Mouse (Mus musculus) 416B (cell line): ENCODE results near the gene Dock8.

ENCODE experiments used
- DNase-seq: peaks from one replicate; pipeline ENCODE4 v3.0.0; 2011; ENCODE audit warnings: low read depth

Dock8 gene

DNA sequence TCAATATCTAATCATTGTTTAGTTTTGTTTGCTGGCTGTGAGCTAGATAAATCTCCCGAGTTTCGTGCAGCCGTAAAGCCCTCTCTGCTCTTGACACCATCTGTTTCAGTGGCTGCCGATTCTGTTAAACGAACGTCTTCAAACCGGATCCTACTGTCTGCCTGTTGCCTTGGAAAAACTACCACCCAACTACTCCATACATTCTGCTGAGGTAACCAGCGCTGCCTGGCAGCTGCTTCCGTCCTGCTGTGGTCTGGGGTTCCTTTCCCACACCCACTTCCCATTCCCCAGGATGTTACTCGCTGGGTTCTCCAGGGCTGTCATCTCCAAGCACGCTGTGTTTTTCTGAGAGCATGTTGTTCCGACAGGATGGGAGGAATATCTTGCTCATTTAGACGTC lies 123.7 kb downstream of the Dock8 start:
- DNase-seq = no peak

DNA sequence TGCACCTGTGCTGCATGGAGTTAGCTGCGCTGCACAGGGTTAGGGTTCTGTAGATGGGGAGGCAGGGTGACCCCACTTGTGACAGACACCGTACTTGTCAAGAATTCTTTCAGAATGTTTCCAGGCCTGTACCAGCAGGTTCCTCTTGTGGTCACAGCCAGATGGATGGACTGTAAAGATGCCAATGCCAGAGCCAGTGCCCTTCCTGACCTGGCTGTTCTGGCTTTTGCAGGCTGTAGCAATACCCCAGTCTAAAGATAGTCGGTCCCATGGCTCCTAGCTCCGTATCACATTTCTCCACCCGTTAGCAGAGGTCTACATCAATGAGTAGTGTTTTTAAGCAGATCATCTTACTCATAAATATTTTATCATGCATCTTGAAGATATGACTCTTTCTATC lies 124.1 kb downstream of the Dock8 start:
- DNase-seq = no peak

- peak; percentile 66 for DNase-seq
Observed at GRCm38 (mm10) chr19:25132322-25132721, 133.0 kb downstream of the Dock8 start.

- DNase-seq = peak; percentile 51
Observed at GRCm38 (mm10) chr19:25133959-25134358, 134.6 kb downstream of the Dock8 start.

- DNase-seq = no peak
Observed at GRCm38 (mm10) chr19:25136171-25136570, 136.8 kb downstream of the Dock8 start.

GRCm38 (mm10) chr19:25137907-25138820 lies 138.8 kb downstream of the Dock8 start:
- DNase-seq = peak; percentile 94

DNA sequence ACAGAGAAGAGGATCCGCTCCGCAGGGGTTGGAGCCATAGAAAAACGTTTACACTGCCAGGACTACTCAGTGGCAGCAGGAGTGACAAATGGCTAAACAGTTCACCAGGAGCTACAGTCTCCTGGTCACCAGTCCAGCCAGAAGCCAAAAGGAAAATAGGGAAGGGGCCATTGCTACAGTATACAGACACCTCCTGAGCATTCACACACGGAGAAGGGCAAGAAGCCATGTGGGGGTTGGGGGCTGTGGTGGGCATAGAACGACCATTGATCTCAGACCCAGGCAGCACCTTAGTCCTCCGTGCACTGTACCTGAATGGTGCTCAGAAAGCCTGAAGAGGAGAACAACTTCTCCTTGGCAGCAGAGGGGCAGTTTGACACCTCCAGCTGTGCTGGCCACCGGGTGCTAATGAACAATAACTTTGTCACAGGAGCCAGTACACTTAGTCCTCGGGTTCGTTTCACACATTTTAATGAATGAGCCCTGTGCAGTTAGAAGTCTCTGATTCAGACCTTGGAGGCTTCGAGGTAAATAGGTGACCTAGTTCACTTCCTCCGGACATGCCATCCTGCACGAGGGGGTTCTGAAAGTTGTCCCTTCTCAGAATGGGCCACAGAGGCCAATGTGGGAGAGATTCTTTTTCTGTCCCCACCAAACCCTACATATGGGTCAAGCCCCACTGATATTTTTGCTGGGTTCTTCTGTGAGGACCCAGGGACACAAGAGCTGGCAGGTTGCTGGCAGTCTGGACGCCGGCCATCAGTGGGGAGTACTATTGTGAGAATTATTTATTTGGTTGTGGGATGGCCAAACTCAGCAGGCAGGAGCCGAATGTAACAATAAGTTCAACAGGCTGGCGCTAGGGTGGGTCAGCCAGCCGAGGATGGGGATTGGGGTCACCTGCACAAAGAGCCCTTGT lies 145.0 kb downstream of the Dock8 start:
- DNase-seq = no peak

- no peak for DNase-seq
Observed at GRCm38 (mm10) chr19:25145116-25145515, 145.8 kb downstream of the Dock8 start.

- DNase-seq = no peak
Observed at GRCm38 (mm10) chr19:25146122-25146521, 146.8 kb downstream of the Dock8 start.

DNA sequence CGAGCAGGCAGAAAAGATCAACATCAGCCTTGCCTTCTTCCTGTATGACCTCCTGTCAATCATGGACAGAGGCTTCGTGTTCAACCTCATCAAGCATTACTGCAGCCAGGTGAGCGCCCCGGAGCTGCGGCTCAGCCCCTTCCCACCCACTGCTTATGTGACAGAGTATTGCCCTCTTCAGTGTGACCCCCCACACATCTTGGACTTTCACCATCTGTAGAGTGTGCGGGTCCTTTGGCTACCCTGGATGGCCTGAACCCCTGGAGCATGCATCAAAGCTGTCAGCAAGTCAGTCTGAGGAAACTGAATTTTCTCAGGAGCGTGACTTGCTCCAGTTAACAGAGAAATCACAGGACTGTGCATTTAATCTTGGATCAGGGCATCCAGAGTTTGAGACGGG lies 150.5 kb downstream of the Dock8 start:
- DNase-seq = no peak

GRCm38 (mm10) chr19:25154506-25155178 lies 155.3 kb downstream of the Dock8 start:
- no peak for DNase-seq

DNA sequence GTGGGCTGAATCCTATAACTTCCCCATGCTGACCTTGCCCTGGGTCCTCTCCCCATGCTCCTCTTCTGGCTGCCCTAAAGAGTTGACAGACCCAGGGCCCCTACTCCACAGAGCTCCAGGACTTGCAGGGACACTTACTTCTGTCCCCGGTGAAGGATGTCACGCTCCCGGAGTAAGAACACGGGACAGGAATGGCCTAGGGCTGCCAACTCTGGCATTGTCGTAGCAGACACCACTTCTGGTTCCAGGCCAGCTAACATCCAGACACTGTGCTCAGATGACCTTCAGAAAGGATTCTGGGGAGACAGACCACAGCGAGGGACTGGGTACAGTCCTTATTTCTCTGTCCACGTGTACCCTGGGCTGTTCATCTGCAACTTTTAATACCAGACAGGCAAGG lies 155.9 kb downstream of the Dock8 start:
- DNase-seq = no peak

- DNase-seq = no peak
Observed at GRCm38 (mm10) chr19:25155709-25156108, 156.4 kb downstream of the Dock8 start.

GRCm38 (mm10) chr19:25162270-25162669 lies 162.9 kb downstream of the Dock8 start:
- DNase-seq = no peak

DNA sequence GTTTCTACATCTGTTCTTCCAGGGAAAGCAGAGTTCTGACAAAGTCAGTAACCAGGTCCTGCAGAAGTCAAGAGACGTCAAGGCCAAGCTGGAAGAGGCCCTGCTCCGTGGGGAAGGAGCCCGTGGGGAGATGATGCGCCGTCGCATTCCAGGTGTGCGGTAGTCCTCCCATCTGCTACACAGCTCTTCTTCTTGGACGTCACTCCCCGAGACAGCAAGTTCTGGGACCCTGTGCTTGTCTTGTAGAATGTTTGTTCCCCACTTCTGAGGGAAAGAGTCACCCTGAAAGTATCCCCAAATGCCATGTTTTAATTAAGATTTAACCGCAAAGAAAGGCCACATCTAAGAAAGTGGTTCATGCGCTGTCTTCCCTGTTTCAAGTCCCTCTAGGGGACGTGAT lies 164.1 kb downstream of the Dock8 start:
- DNase-seq = no peak

DNA sequence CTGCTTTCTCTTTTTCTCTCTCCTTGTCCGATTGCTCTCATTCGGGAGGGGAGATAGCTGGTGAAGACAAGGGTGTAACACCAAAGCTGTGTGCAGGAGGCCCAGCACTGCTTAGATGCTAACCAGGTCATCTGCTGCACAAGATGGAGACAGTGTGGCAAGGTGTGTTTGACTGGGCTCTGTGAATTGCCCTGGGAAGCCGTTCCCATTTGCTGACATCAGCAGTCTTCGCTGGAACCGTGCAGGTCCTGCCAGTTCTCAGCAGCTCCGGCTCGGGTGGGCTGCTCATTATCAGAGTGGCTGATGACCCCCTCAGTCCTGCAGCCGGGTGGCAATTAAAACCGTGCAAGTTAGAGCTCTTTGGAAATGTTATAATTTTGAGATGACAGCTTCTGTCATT lies 167.1 kb downstream of the Dock8 start:
- no peak for DNase-seq

- DNase-seq = no peak
Observed at GRCm38 (mm10) chr19:25171395-25171794, 172.1 kb downstream of the Dock8 start.

GRCm38 (mm10) chr19:25176746-25177145 lies 177.4 kb downstream of the Dock8 start:
- DNase-seq = no peak

DNA sequence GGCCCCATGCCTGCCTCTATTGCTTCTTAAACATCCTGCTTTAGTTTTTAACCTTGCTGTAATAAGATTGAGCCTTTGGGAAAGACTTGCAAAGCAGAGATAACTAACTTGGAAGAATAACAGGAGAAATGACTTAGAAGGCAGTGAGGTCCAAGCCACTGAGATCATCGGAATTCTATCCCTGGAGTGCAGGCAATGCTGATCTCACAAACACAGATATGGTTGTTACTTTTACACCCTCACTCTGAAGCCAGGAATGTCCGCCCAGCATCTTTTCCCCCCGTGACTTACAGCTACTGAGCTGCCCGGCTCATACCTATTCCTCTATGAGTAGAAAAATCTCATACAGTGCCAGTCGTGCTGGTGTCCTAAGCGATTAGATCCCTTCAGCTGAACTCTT lies 180.7 kb downstream of the Dock8 start:
- DNase-seq = no peak

- no peak for DNase-seq
Observed at GRCm38 (mm10) chr19:25180547-25180946, 181.2 kb downstream of the Dock8 start.

- DNase-seq = no peak
Observed at GRCm38 (mm10) chr19:25184076-25184475, 184.7 kb downstream of the Dock8 start.

GRCm38 (mm10) chr19:25186316-25186715 lies 187.0 kb downstream of the Dock8 start:
- DNase-seq = no peak
